Mouse (Mus musculus): ENCODE measurements around the gene Sidt2. TPM values are rescaled to one million over a fixed set of nuclear protein-coding genes. Genes with fewer than 3 reads are reported as not detected.

Sidt2 gene
- polyA plus RNA-seq, 1 experiment from 2014 or later: 48.3 TPM

- H3K9me3 ChIP-seq: no peaks in the 10 kb centered on the region
- 87% methylated on average over 13 of the region's 13 CpGs for WGBS
- no peak overlapping the region for H3K27ac ChIP-seq (replicated peaks)
- no peak overlapping the region for H3K4me3 ChIP-seq
- no peak overlapping the region for H3K4me2 ChIP-seq
- no peaks in the 10 kb centered on the region for H3K27me3 ChIP-seq
- peaks cover 84% of the 10 kb centered on the region for H3K36me3 ChIP-seq
- H3K4me1 ChIP-seq (replicated peaks): no peaks in the 10 kb centered on the region
- no peak for ATAC-seq (ENCODE audit: low FRiP score, low read depth)
- no peak overlapping the region for H3K9ac ChIP-seq
These were observed 9.3 kb downstream of the Sidt2 start for GRCm38 (mm10) chr9:45945721-45946120.

GRCm38 (mm10) chr9:45944506-45945400 lies 10.3 kb downstream of the Sidt2 start:
- Histone ChIP-seq H3K4me1 (replicated peaks) (no peaks in the 10 kb centered on the region), H3K27me3 (no peaks in the 10 kb centered on the region), H3K4me2 (no peak overlapping the region), H3K9ac (no peak overlapping the region), H3K4me3 (no peak overlapping the region), H3K36me3 (peaks cover 76% of the 10 kb centered on the region), H3K9me3 (no peaks in the 10 kb centered on the region), H3K27ac (replicated peaks) (no peak overlapping the region)
- 89% methylated on average over 13 of the region's 13 CpGs for WGBS
- no peak for ATAC-seq (ENCODE audit: low FRiP score, low read depth)

GRCm38 (mm10) chr9:45943628-45944505 lies 11.2 kb downstream of the Sidt2 start:
- no peak overlapping the region for H3K27ac ChIP-seq (replicated peaks)
- no peaks in the 10 kb centered on the region for H3K27me3 ChIP-seq
- no peaks in the 10 kb centered on the region for H3K9me3 ChIP-seq
- no peaks in the 10 kb centered on the region for H3K4me1 ChIP-seq (replicated peaks)
- peaks cover 74% of the 10 kb centered on the region for H3K36me3 ChIP-seq
- no peak overlapping the region for H3K9ac ChIP-seq
- no peak overlapping the region for H3K4me2 ChIP-seq
- no peak for ATAC-seq (ENCODE audit: low FRiP score, low read depth)
- 84% methylated on average over 8 of the region's 8 CpGs for WGBS
- no peak overlapping the region for H3K4me3 ChIP-seq

- Histone ChIP-seq H3K4me3 (no peak overlapping the region), H3K4me1 (replicated peaks) (no peaks in the 10 kb centered on the region), H3K4me2 (no peak overlapping the region), H3K9me3 (no peaks in the 10 kb centered on the region), H3K36me3 (peaks cover 75% of the 10 kb centered on the region), H3K27me3 (no peaks in the 10 kb centered on the region), H3K9ac (no peak overlapping the region), H3K27ac (replicated peaks) (no peak overlapping the region)
- 93% methylated on average over 8 of the region's 8 CpGs for WGBS
- ATAC-seq (ENCODE audit: low FRiP score, low read depth): no peak
These were observed 12.1 kb downstream of the Sidt2 start for GRCm38 (mm10) chr9:45942916-45943315.

- no peak overlapping the region for H3K27ac ChIP-seq (replicated peaks)
- no peaks in the 10 kb centered on the region for H3K27me3 ChIP-seq
- H3K9ac ChIP-seq: no peak overlapping the region
- peaks cover 73% of the 10 kb centered on the region for H3K36me3 ChIP-seq
- no peaks in the 10 kb centered on the region for H3K9me3 ChIP-seq
- no peaks in the 10 kb centered on the region for H3K4me1 ChIP-seq (replicated peaks)
- ATAC-seq (ENCODE audit: low FRiP score, low read depth): no peak
- WGBS: 97% methylated on average over 16 of the region's 16 CpGs
- H3K4me2 ChIP-seq: no peak overlapping the region
- no peak overlapping the region for H3K4me3 ChIP-seq
These were observed 12.6 kb downstream of the Sidt2 start for GRCm38 (mm10) chr9:45942464-45942863.

GRCm38 (mm10) chr9:45941329-45941888 lies 13.6 kb downstream of the Sidt2 start:
- Histone ChIP-seq H3K4me1 (replicated peaks) (no peaks in the 10 kb centered on the region), H3K4me2 (no peak overlapping the region), H3K4me3 (no peak overlapping the region), H3K9ac (no peak overlapping the region), H3K27ac (replicated peaks) (no peak overlapping the region), H3K36me3 (peaks cover 63% of the 10 kb centered on the region), H3K9me3 (no peaks in the 10 kb centered on the region), H3K27me3 (no peaks in the 10 kb centered on the region)
- 59% methylated on average over 18 of the region's 18 CpGs for WGBS
- no peak for ATAC-seq (ENCODE audit: low FRiP score, low read depth)

GRCm38 (mm10) chr9:45939794-45940193 lies 15.3 kb downstream of the Sidt2 start:
- no peak for ATAC-seq (ENCODE audit: low FRiP score, low read depth)

GRCm38 (mm10) chr9:45938952-45939637 lies 16.0 kb downstream of the Sidt2 start:
- Histone ChIP-seq H3K4me2 (no peak overlapping the region), H3K36me3 (peaks cover 47% of the 10 kb centered on the region), H3K4me1 (replicated peaks) (0 out of 2 replicates have a peak, but pooled peaks cover 6% of the 10 kb centered on the region), H3K9ac (no peak overlapping the region), H3K9me3 (no peaks in the 10 kb centered on the region), H3K4me3 (no peak overlapping the region), H3K27me3 (no peaks in the 10 kb centered on the region), H3K27ac (replicated peaks) (no peak overlapping the region)
- 91% methylated on average over 15 of the region's 15 CpGs for WGBS
- 0 out of 2 replicates have a peak, but pooled peaks have one; percentile 17 for ATAC-seq (ENCODE audit: low FRiP score, low read depth)

More at GRCm38 (mm10) chr9:45939794-45940193, 15.3 kb downstream of the Sidt2 start:
- H3K4me3 ChIP-seq: no peak overlapping the region
- WGBS: 92% methylated on average over 6 of the region's 6 CpGs
- H3K36me3 ChIP-seq: peaks cover 47% of the 10 kb centered on the region
- H3K9me3 ChIP-seq: no peaks in the 10 kb centered on the region
- H3K4me1 ChIP-seq (replicated peaks): 0 out of 2 replicates have a peak, but pooled peaks cover 6% of the 10 kb centered on the region
- H3K9ac ChIP-seq: no peak overlapping the region
- H3K4me2 ChIP-seq: no peak overlapping the region
- no peaks in the 10 kb centered on the region for H3K27me3 ChIP-seq
- H3K27ac ChIP-seq (replicated peaks): no peak overlapping the region

GRCm38 (mm10) chr9:45938088-45938487 lies 17.0 kb downstream of the Sidt2 start:
- Histone ChIP-seq H3K4me1 (replicated peaks) (0 out of 2 replicates have a peak, but pooled peaks cover 6% of the 10 kb centered on the region), H3K36me3 (peaks cover 40% of the 10 kb centered on the region), H3K27me3 (no peaks in the 10 kb centered on the region), H3K27ac (replicated peaks) (no peak overlapping the region), H3K9ac (no peak overlapping the region), H3K9me3 (no peaks in the 10 kb centered on the region), H3K4me2 (no peak overlapping the region), H3K4me3 (no peak overlapping the region)
- WGBS: 91% methylated on average over 8 of the region's 8 CpGs
- no peak for ATAC-seq (ENCODE audit: low FRiP score, low read depth)

- 0 out of 2 replicates have a peak, but pooled peaks cover 6% of the 10 kb centered on the region for H3K4me1 ChIP-seq (replicated peaks)
- H3K27ac ChIP-seq (replicated peaks): no peak overlapping the region
- H3K36me3 ChIP-seq: peaks cover 29% of the 10 kb centered on the region
- no peaks in the 10 kb centered on the region for H3K27me3 ChIP-seq
- H3K4me3 ChIP-seq: no peak overlapping the region
- 34% methylated on average over 3 of the region's 3 CpGs for WGBS
- no peaks in the 10 kb centered on the region for H3K9me3 ChIP-seq
- ATAC-seq (ENCODE audit: low FRiP score, low read depth): peak; percentile 66; the same call in 1 of the 2 replicates
- no peak overlapping the region for H3K9ac ChIP-seq
- H3K4me2 ChIP-seq: no peak overlapping the region
These were observed 18.2 kb downstream of the Sidt2 start for GRCm38 (mm10) chr9:45936883-45937282.

GRCm38 (mm10) chr9:45935628-45936210 lies 19.3 kb downstream of the Sidt2 start, which contains the start of gene Tagln:
Tagln (minus strand) TSS chr9:45936058.
- Histone ChIP-seq H3K9ac (no peak within 1 kb of the TSS), H3K27me3 (no peaks in the 10 kb centered on the region), H3K4me1 (replicated peaks) (0 out of 2 replicates have a peak, but pooled peaks cover 6% of the 10 kb centered on the region), H3K27ac (replicated peaks) (no peak within 1 kb of the TSS), H3K4me3 (no peak within 1 kb of the TSS), H3K9me3 (no peaks in the 10 kb centered on the region), H3K36me3 (peaks cover 28% of the 10 kb centered on the region), H3K4me2 (peak within 1 kb of the TSS; percentile 40)
- WGBS: 12% methylated on average over 21 of the region's 21 CpGs
- peak; percentile 31; the same call in 1 of the 2 replicates for ATAC-seq (ENCODE audit: low FRiP score, low read depth)
